Mouse (Mus musculus): ENCODE data around the gene Cacna2d2. TPM values are rescaled to one million over a fixed set of nuclear protein-coding genes. Genes with fewer than 3 reads are reported as not detected.

Gene Cacna2d2
- total and polyA plus RNA-seq, 2 experiments from 2014 or later, result 7.6 to 108 TPM

DNA sequence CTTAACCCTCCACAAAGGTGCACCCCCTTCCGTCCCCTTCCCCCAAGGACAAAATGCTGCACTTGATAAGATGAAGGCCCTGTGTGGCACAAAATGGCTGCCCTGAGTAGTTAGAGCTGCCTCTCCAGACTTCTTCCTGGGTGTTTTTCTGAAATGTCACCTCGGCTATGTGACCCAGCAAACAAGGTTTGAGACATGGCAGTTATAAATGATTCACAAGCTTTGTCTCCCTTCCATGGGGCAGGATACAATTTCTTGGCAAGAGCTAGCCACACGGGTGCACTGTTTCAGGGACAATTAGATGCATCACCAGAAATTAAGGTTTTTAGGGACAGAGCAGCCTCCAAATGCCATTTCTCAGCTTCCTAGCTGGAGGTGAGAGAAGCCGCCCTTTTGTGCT is 141.0 kb downstream of the Cacna2d2 start:
- Histone ChIP-seq H3K27ac (no peak overlapping the region), H3K9ac (replicated peaks; ENCODE audit: low read length) (peak overlapping the region; percentile 40; the same call in 1 of the 2 replicates), H3K4me1 (ENCODE audit: insufficient read depth, low read length) (peaks cover 35% of the 10 kb centered on the region), H3K27me3 (ENCODE audit: insufficient read depth, low read length) (no peaks in the 10 kb centered on the region), H3K9me3 (ENCODE audit: low read length) (no peaks in the 10 kb centered on the region), H3K4me3 (ENCODE audit: low read length) (no peak overlapping the region), H3K4me2 (ENCODE audit: low read depth, low read length) (peak overlapping the region; percentile 95; the same call in 1 of the 2 replicates), H3K36me3 (ENCODE audit: insufficient read depth, low read length) (peaks cover 18% of the 10 kb centered on the region; the same call in 1 of the 2 replicates)
- no peak for ATAC-seq
- no peak for TF ChIP-seq CTCF (IDR thresholded peaks at IDR 0.05; ENCODE audit: low read depth)
- 65% methylated on average over 4 of the region's 4 CpGs for WGBS
- no peak for DNase-seq (ENCODE audit: low spot score)

DNA sequence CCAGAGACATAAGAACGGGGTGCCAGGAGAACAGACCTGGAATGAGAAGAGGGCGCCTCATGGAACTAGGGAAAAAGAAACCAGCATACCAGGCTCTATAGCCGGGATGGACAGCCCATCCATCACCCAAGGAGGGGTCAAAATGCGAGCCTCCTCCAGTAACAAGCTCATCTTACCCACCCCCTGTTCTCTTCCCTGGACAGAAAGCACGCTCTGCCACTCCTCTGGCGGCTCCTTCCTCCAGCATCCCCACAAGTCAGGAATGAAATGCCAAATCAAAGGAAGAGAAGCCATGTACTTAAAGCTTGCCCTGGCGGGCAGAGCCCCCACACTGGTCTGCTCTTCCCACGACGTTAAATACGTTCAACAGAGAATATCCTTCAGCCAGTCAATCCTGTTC is 141.6 kb downstream of the Cacna2d2 start:
- H3K36me3 ChIP-seq (ENCODE audit: insufficient read depth, low read length), result peaks cover 18% of the 10 kb centered on the region; the same call in 1 of the 2 replicates
- ATAC-seq (no peak), DNase-seq (ENCODE audit: low spot score) (no peak)
- H3K4me1 ChIP-seq (ENCODE audit: insufficient read depth, low read length), result peaks cover 29% of the 10 kb centered on the region
- H3K9me3 ChIP-seq (ENCODE audit: low read length), result no peaks in the 10 kb centered on the region
- H3K4me2 ChIP-seq (ENCODE audit: low read depth, low read length), result peak overlapping the region; percentile 95
- H3K9ac ChIP-seq (replicated peaks; ENCODE audit: low read length), result peak overlapping the region; percentile 40
- H3K4me3 ChIP-seq (ENCODE audit: low read length), result peak overlapping the region; percentile 63
- TF ChIP-seq CTCF (IDR thresholded peaks at IDR 0.05; ENCODE audit: low read depth), result no peak
- 33% methylated on average over 10 of the region's 10 CpGs for WGBS
- 0 out of 2 replicates have a peak overlapping the region, but pooled peaks have one; percentile 69 for H3K27ac ChIP-seq
- no peaks in the 10 kb centered on the region for H3K27me3 ChIP-seq (ENCODE audit: insufficient read depth, low read length)

DNA sequence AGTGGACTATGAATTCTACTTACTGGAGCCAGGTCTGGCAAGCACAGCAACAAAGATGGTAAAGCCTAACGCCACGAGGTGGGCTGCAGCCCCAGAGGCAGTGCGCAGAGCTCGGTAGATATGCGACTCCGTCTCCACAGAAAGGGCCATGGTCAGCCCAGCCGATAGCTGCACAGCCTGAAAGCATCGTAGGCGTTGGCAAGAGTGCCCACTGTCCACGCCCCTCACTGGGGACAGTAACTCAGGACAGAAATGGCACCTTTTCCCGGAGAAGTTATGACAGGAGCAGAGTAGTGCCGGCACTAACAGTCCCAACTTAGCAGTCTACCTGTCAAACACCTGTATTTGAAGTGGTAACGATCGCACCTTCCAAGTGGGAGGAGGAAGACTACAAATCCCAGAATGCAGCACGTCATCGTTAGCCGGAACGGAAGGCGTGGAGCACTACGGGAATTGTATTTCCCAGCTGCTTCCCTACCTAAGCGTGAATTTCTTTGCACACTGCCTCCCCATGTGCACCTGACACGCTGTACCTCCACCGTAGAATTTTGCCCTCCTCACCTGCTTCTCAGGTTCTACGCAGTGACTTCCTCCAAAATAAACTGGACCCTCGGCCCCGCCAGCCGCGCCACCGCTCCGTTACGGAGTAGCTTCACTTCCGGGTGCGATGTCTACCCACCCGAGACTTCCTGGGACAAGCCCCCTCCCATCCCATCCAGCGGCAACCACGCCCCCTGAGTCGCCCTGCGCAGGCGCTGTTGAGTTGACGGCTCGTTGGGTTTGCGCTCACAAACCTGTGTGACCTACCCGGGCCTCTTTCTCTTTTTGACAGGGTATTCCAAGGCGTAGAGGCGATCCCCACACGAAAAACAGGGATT is 142.3 kb downstream of the Cacna2d2 start, which contains the start of the genes Cyb561d2 and Nprl2:
Gene Cyb561d2 (minus strand): TSS at position 720 of the 878 bp plus-strand sequence.
Gene Nprl2 (plus strand): TSS at position 753 of the 878 bp plus-strand sequence.
- peaks cover 18% of the 10 kb centered on the region; the same call in 1 of the 2 replicates for H3K36me3 ChIP-seq (ENCODE audit: insufficient read depth, low read length)
- H3K4me2 ChIP-seq (ENCODE audit: low read depth, low read length), result peak within 1 kb of the TSS; percentile 95
- H3K9ac ChIP-seq (replicated peaks; ENCODE audit: low read length), result peak within 1 kb of the TSS; percentile 40
- TF ChIP-seq CTCF (IDR thresholded peaks at IDR 0.05; ENCODE audit: low read depth), result 0 out of 2 replicates have a peak, but pooled peaks have one; percentile 4
- no peaks in the 10 kb centered on the region for H3K27me3 ChIP-seq (ENCODE audit: insufficient read depth, low read length)
- H3K4me3 ChIP-seq (ENCODE audit: low read length), result peak within 1 kb of the TSS; percentile 63
- no peaks in the 10 kb centered on the region for H3K9me3 ChIP-seq (ENCODE audit: low read length)
- WGBS, result under 1% methylated on average over 46 of the region's 46 CpGs
- peak within 1 kb of the TSS; percentile 69 for H3K27ac ChIP-seq
- ATAC-seq, result peak; percentile 91
- peaks cover 24% of the 10 kb centered on the region; the same call in 1 of the 2 replicates for H3K4me1 ChIP-seq (ENCODE audit: insufficient read depth, low read length)
- DNase-seq (ENCODE audit: low spot score), result peak; percentile 96

DNA sequence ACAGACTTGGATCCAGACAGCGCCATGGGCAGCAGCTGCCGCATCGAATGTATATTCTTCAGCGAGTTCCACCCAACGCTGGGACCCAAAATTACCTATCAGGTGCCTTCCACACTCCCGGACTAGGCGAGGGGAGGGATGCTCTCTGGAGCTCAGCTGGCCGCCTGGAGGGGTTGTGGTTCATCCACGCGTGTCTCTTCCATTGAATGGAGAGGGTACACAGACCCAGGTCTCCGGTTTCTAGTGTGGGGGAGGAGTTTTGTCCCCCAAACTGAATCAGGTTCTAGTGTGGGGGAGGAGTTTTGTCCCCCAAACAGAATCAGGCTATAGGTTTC is 142.9 kb downstream of the Cacna2d2 start:
- H3K4me2 ChIP-seq (ENCODE audit: low read depth, low read length), result peak overlapping the region; percentile 95
- H3K4me1 ChIP-seq (ENCODE audit: insufficient read depth, low read length), result peaks cover 24% of the 10 kb centered on the region
- peak overlapping the region; percentile 40 for H3K9ac ChIP-seq (replicated peaks; ENCODE audit: low read length)
- H3K9me3 ChIP-seq (ENCODE audit: low read length), result no peaks in the 10 kb centered on the region
- DNase-seq (ENCODE audit: low spot score) (no peak), ATAC-seq (peak; percentile 12; the same call in 1 of the 2 replicates)
- WGBS, result 3% methylated on average over 11 of the region's 11 CpGs
- no peaks in the 10 kb centered on the region for H3K27me3 ChIP-seq (ENCODE audit: insufficient read depth, low read length)
- H3K36me3 ChIP-seq (ENCODE audit: insufficient read depth, low read length), result peaks cover 18% of the 10 kb centered on the region; the same call in 1 of the 2 replicates
- H3K4me3 ChIP-seq (ENCODE audit: low read length), result peak overlapping the region; percentile 63
- peak overlapping the region; percentile 69 for H3K27ac ChIP-seq
- no peak for TF ChIP-seq CTCF (IDR thresholded peaks at IDR 0.05; ENCODE audit: low read depth)

DNA sequence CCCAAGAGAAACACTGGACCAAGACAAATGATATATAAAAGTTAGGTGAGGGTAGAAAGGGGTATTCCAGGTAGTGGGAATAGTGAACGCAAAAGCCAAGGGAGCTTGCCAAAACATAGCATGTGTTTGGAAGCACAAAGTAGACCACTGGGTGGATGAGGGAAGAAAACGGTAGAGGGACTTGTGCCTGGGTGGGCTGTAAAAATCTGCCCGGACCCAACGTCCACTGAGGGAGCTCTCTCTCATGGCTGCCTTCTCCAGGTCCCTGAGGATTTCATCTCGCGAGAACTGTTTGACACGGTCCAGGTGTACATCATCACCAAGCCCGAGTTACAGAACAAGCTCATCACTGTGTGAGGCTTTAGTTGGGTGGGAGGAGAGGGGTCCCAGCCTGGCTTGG is 143.3 kb downstream of the Cacna2d2 start:
- peaks cover 16% of the 10 kb centered on the region; the same call in 1 of the 2 replicates for H3K36me3 ChIP-seq (ENCODE audit: insufficient read depth, low read length)
- H3K27ac ChIP-seq, result no peak overlapping the region
- H3K4me3 ChIP-seq (ENCODE audit: low read length), result peak overlapping the region; percentile 63
- no peak for TF ChIP-seq CTCF (IDR thresholded peaks at IDR 0.05; ENCODE audit: low read depth)
- ATAC-seq, result no peak
- peaks cover 25% of the 10 kb centered on the region for H3K4me1 ChIP-seq (ENCODE audit: insufficient read depth, low read length)
- WGBS, result 44% methylated on average over 8 of the region's 8 CpGs
- H3K9ac ChIP-seq (replicated peaks; ENCODE audit: low read length), result peak overlapping the region; percentile 40
- no peaks in the 10 kb centered on the region for H3K27me3 ChIP-seq (ENCODE audit: insufficient read depth, low read length)
- no peaks in the 10 kb centered on the region for H3K9me3 ChIP-seq (ENCODE audit: low read length)
- peak overlapping the region; percentile 95 for H3K4me2 ChIP-seq (ENCODE audit: low read depth, low read length)
- DNase-seq (ENCODE audit: low spot score), result no peak

DNA sequence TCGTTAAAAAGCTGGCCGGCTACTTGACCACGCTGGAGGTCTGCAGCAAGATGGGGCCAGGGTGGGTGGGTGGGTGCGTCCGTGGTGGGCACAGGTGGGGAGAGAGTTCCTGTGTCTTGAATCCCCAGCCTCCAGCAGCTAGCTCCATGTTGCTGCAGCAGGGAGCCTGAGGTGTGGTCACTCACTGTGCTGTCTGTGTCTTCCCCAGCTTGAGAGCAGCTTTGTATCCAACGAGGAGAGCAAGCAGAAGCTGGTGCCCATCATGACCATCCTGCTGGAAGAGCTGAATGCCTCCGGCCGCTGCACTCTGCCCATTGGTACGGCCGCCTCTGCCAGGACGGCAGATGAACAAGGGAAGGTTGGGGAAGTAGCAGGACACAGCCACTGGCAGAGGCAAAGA is 143.9 kb downstream of the Cacna2d2 start:
- Histone ChIP-seq H3K4me1 (ENCODE audit: insufficient read depth, low read length) (peaks cover 26% of the 10 kb centered on the region), H3K4me3 (ENCODE audit: low read length) (no peak overlapping the region), H3K36me3 (ENCODE audit: insufficient read depth, low read length) (peaks cover 11% of the 10 kb centered on the region; the same call in 1 of the 2 replicates), H3K27me3 (ENCODE audit: insufficient read depth, low read length) (no peaks in the 10 kb centered on the region), H3K9me3 (ENCODE audit: low read length) (no peaks in the 10 kb centered on the region), H3K9ac (replicated peaks; ENCODE audit: low read length) (no peak overlapping the region), H3K4me2 (ENCODE audit: low read depth, low read length) (no peak overlapping the region), H3K27ac (no peak overlapping the region)
- WGBS, result 90% methylated on average over 11 of the region's 11 CpGs
- no peak for ATAC-seq
- DNase-seq (ENCODE audit: low spot score), result no peak
- TF ChIP-seq CTCF (IDR thresholded peaks at IDR 0.05; ENCODE audit: low read depth), result no peak
